In the genomic region with DNA sequence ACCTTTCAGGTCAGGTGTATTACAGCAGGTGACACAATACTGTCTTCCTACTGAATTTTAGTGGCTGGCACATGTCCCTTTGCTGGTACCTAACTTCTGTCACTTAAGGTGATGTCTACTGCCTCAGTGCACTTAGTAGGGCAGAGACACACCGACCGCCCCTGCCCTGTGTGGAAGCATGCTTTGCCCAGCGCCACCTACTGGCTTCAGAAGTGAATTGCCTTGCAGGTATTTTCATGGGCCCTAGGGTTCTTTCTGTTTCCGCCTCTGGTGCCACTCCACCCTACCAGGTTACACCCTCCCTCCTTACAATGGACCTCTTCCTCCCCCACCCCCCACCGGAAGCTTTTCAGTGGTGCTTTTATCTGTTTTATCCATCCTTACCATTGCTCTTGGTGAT, we compare ENCODE assay signal across 14 mouse cellular contexts. TPM values are rescaled to one million over a fixed set of nuclear protein-coding genes. Genes with fewer than 3 reads are reported as not detected.
DNase-seq lines count a peak whose midpoint lies in the region; ATAC-seq and TF ChIP-seq lines count a peak whose summit lies in the region.
"Had no signal": no experiment of that assay in that cellular context is flagged by ENCODE, and none has a peak within 500 bp of the region (broad histone marks: within the 10 kb centered on the region; RNA-seq: fewer than 3 reads in every experiment).

No protein-coding gene starts in this region.

- H3K27ac ChIP-seq in liver, postnatal 0 days (ENCODE audit: low read depth), result no peak overlapping the region
- H3K27ac ChIP-seq in liver, embryonic 11.5 days (ENCODE audit: low read depth, low read length), result no peak overlapping the region
- no peak overlapping the region for H3K27ac ChIP-seq in midbrain, embryonic 15.5 days
- H3K27ac ChIP-seq: limb, embryonic 13.5 days; stomach, embryonic 15.5 days had no signal

- ATAC-seq in frontal cortex, adult (ENCODE audit: low TSS enrichment), result 0 out of 2 replicates have a peak, but pooled peaks have one; percentile 20
- ATAC-seq in liver, postnatal 0 days, result no peak
- no peak for ATAC-seq in liver, embryonic 11.5 days (replicated peaks; ENCODE audit: low FRiP score)
- ATAC-seq in megakaryocyte-erythroid progenitor cell, adult 5-6 weeks (replicated peaks; ENCODE audit: low FRiP score, low TSS enrichment, poor library complexity, severe bottlenecking), result peak; percentile 47; the same call in 1 of the 2 replicates
- ATAC-seq in midbrain, embryonic 15.5 days (replicated peaks), result no peak

- H3K9ac ChIP-seq in liver, postnatal 0 days (replicated peaks), result no peak overlapping the region
- H3K9ac ChIP-seq in liver, embryonic 11.5 days (ENCODE audit: low read depth, low read length), result no peak overlapping the region
- H3K9ac ChIP-seq in midbrain, embryonic 15.5 days, result no peak overlapping the region
- H3K9ac ChIP-seq: limb, embryonic 13.5 days; stomach, embryonic 15.5 days had no signal

- no peak for DNase-seq in frontal cortex, postnatal 25 days (ENCODE audit: low spot score in 2 of 2)
- DNase-seq in liver, postnatal 0 days, result no peak
- no peak for DNase-seq in liver, embryonic 11.5 days (ENCODE audit: low spot score)
- DNase-seq in R1 (ENCODE audit: low read depth, low spot score), result peak; percentile 86
- DNase-seq in layer of hippocampus, adult 11-12 months (ENCODE audit: low spot score), result no peak
- DNase-seq: adrenal gland, postnatal 36 days; cerebellum, adult 18-20 months; gastrocnemius, postnatal 25 days had no signal

- no peak for TF ChIP-seq EP300 in liver, postnatal 0 days (IDR thresholded peaks at IDR 0.05; ENCODE audit: low read depth)

- no peak overlapping the region for H3K4me3 ChIP-seq in liver, postnatal 0 days (ENCODE audit: low read depth, low read length)
- no peak overlapping the region for H3K4me3 ChIP-seq in liver, embryonic 11.5 days (ENCODE audit: low read depth, low read length)
- H3K4me3 ChIP-seq in midbrain, embryonic 15.5 days, result no peak overlapping the region
- H3K4me3 ChIP-seq: limb, embryonic 13.5 days; stomach, embryonic 15.5 days had no signal

- no peaks in the 10 kb centered on the region for H3K27me3 ChIP-seq in liver, postnatal 0 days (ENCODE audit: insufficient read depth, low read length)
- H3K27me3 ChIP-seq in liver, embryonic 11.5 days (replicated peaks; ENCODE audit: control insufficient read depth, insufficient read depth, low read length), result no peaks in the 10 kb centered on the region
- H3K27me3 ChIP-seq in midbrain, embryonic 15.5 days (replicated peaks), result no peaks in the 10 kb centered on the region
- H3K27me3 ChIP-seq: limb, embryonic 13.5 days; stomach, embryonic 15.5 days had no signal

- H3K4me1 ChIP-seq in liver, postnatal 0 days (ENCODE audit: insufficient read depth), result no peaks in the 10 kb centered on the region
- no peaks in the 10 kb centered on the region for H3K4me1 ChIP-seq in liver, embryonic 11.5 days (replicated peaks; ENCODE audit: control insufficient read depth, insufficient read depth, low read length)
- no peaks in the 10 kb centered on the region for H3K4me1 ChIP-seq in midbrain, embryonic 15.5 days
- H3K4me1 ChIP-seq: limb, embryonic 13.5 days; stomach, embryonic 15.5 days had no signal

- no peak overlapping the region for H3K4me2 ChIP-seq in liver, postnatal 0 days (ENCODE audit: low read depth, low read length)
- H3K4me2 ChIP-seq in liver, embryonic 11.5 days, result no peak overlapping the region
- no peak overlapping the region for H3K4me2 ChIP-seq in midbrain, embryonic 15.5 days
- H3K4me2 ChIP-seq: limb, embryonic 13.5 days; stomach, embryonic 15.5 days had no signal

- no peaks in the 10 kb centered on the region for H3K9me3 ChIP-seq in liver, postnatal 0 days (ENCODE audit: low read length)
- H3K9me3 ChIP-seq in liver, embryonic 11.5 days (ENCODE audit: control insufficient read depth, low read length), result no peaks in the 10 kb centered on the region
- no peaks in the 10 kb centered on the region for H3K9me3 ChIP-seq in midbrain, embryonic 15.5 days
- H3K9me3 ChIP-seq: limb, embryonic 13.5 days; stomach, embryonic 15.5 days had no signal

- WGBS in liver, postnatal 0 days (ENCODE audit: insufficient replicate concordance), result 55% methylated on average over 5 of the region's 5 CpGs
- 62% methylated on average over 5 of the region's 5 CpGs for WGBS in liver, embryonic 11.5 days
- 55% methylated on average over 5 of the region's 5 CpGs for WGBS in midbrain, embryonic 15.5 days

- peaks cover 13% of the 10 kb centered on the region for H3K36me3 ChIP-seq in liver, postnatal 0 days (replicated peaks; ENCODE audit: insufficient read depth, low read length)
- peaks cover 3% of the 10 kb centered on the region; the same call in 1 of the 2 replicates for H3K36me3 ChIP-seq in liver, embryonic 11.5 days (ENCODE audit: control insufficient read depth, insufficient read depth, low read length)
- 0 out of 2 replicates have a peak, but pooled peaks cover 5% of the 10 kb centered on the region for H3K36me3 ChIP-seq in midbrain, embryonic 15.5 days (replicated peaks)

- TF ChIP-seq CTCF in liver, postnatal 0 days (IDR thresholded peaks at IDR 0.05; ENCODE audit: low read depth), result peak; percentile 37

RNA-seq across cellular contexts. Expression of a gene that starts 47.9 kb away (rescaled TPM):
- 5.2 and 6.0 TPM in 2 replicates for polyA plus RNA-seq in liver, postnatal 0 days (2015; fragmentation: Nextera tagmentation; extraction: Ambion mirVana)
- 8.7 and 11.7 TPM in 2 replicates for polyA plus RNA-seq in liver, embryonic 11.5 days (2014; fragmentation: Nextera tagmentation; extraction: Ambion mirVana)
- total RNA-seq in megakaryocyte-erythroid progenitor cell, adult 5-6 weeks (2014; fragmentation: Nextera tagmentation), result 10.2 and 22.9 TPM in 2 replicates
- 3.4 and 4.7 TPM in 2 replicates for total RNA-seq in megakaryocyte-erythroid progenitor cell, adult 5-6 weeks (2017)
- polyA plus RNA-seq in midbrain, embryonic 15.5 days (2015; fragmentation: Nextera tagmentation; extraction: Ambion mirVana), result 15.9 and 21.1 TPM in 2 replicates

RNA-seq across cellular contexts. Expression of a gene that starts 54.0 kb away (rescaled TPM):
- polyA plus RNA-seq in liver, postnatal 0 days (2015; fragmentation: Nextera tagmentation; extraction: Ambion mirVana), result 0.07 and 0.13 TPM in 2 replicates
- not detected in 2 replicates for polyA plus RNA-seq in liver, embryonic 11.5 days (2014; fragmentation: Nextera tagmentation; extraction: Ambion mirVana)
- 1.8 TPM in 1 of 2 replicates, not detected in the other for total RNA-seq in megakaryocyte-erythroid progenitor cell, adult 5-6 weeks (2014; fragmentation: Nextera tagmentation)
- total RNA-seq in megakaryocyte-erythroid progenitor cell, adult 5-6 weeks (2017), result 0.69 TPM in 1 of 2 replicates, not detected in the other
- polyA plus RNA-seq in midbrain, embryonic 15.5 days (2015; fragmentation: Nextera tagmentation; extraction: Ambion mirVana), result 0.32 TPM in 1 of 2 replicates, not detected in the other
- polyA plus RNA-seq: heart, postnatal 0 days had no signal

Comparison
In these comparisons a context has a peak if more than half of its experiments do, and no peak if none do; other contexts are left out.
1. ATAC-seq: peak in frontal cortex, adult (single experiment) and megakaryocyte-erythroid progenitor cell, adult 5-6 weeks (single experiment); none in liver, postnatal 0 days (single experiment), liver, embryonic 11.5 days (single experiment) and midbrain, embryonic 15.5 days (single experiment).